ENCODE assay signal across 8 mouse cellular contexts in genomic region chr9:61899804-61900203, GRCm38 (mm10). TPM values are rescaled to one million over a fixed set of nuclear protein-coding genes. Genes with fewer than 3 reads are reported as not detected.
DNase-seq lines count a peak whose midpoint lies in the region; ATAC-seq and TF ChIP-seq lines count a peak whose summit lies in the region.

No protein-coding gene starts in this region.

- H3K9ac ChIP-seq in embryonic facial prominence, embryonic 13.5 days, result peak overlapping the region; percentile 53
- H3K9ac ChIP-seq in kidney, embryonic 14.5 days (ENCODE audit: low read depth, low read length), result no peak overlapping the region
- no peak overlapping the region for H3K9ac ChIP-seq in limb, embryonic 14.5 days (ENCODE audit: low read depth, low read length, severe bottlenecking)
- H3K9ac ChIP-seq in stomach, embryonic 15.5 days, result no peak overlapping the region

- peak overlapping the region; percentile 56 for H3K4me2 ChIP-seq in embryonic facial prominence, embryonic 13.5 days
- peak overlapping the region; percentile 35; the same call in 1 of the 2 replicates for H3K4me2 ChIP-seq in kidney, embryonic 14.5 days (replicated peaks; ENCODE audit: low read depth, low read length)
- peak overlapping the region; percentile 42 for H3K4me2 ChIP-seq in limb, embryonic 14.5 days (replicated peaks; ENCODE audit: low read depth, low read length, severe bottlenecking)
- H3K4me2 ChIP-seq in stomach, embryonic 15.5 days, result peak overlapping the region; percentile 14; the same call in 1 of the 2 replicates

- peak; percentile 79 for DNase-seq in 3T3-L1 (ENCODE audit: low read depth, low spot score)
- DNase-seq in adrenal gland, postnatal 10 days, result peak; percentile 90
- peak; percentile 76 for DNase-seq in heart, adult 8-10 months (ENCODE audit: low spot score)
- DNase-seq in limb, embryonic 14.5 days (ENCODE audit: low spot score), result peak; percentile 86
- peak; percentile 83 for DNase-seq in naive thymus-derived CD4-positive, alpha-beta T cell, adult 2 months (ENCODE audit: low read depth)

- no peak for ATAC-seq in embryonic facial prominence, embryonic 13.5 days (ENCODE audit: insufficient number of reproducible peaks, insufficient read depth, low FRiP score, low TSS enrichment, low read depth)
- ATAC-seq in kidney, embryonic 14.5 days (ENCODE audit: low FRiP score, low TSS enrichment), result no peak
- ATAC-seq in limb, embryonic 14.5 days (ENCODE audit: low FRiP score, low read depth), result no peak
- ATAC-seq in stomach, embryonic 15.5 days (ENCODE audit: insufficient read depth, low FRiP score, low read depth), result no peak

- H3K4me3 ChIP-seq in embryonic facial prominence, embryonic 13.5 days, result peak overlapping the region; percentile 27
- no peak overlapping the region; the same call in 1 of the 2 replicates for H3K4me3 ChIP-seq in kidney, embryonic 14.5 days (ENCODE audit: low read length)
- no peak overlapping the region; the same call in 1 of the 2 replicates for H3K4me3 ChIP-seq in limb, embryonic 14.5 days (replicated peaks; ENCODE audit: low read length)
- H3K4me3 ChIP-seq in stomach, embryonic 15.5 days (replicated peaks), result no peak overlapping the region

- no peak overlapping the region for H3K27ac ChIP-seq in embryonic facial prominence, embryonic 13.5 days
- H3K27ac ChIP-seq in kidney, embryonic 14.5 days (ENCODE audit: low read depth, low read length), result no peak overlapping the region
- no peak overlapping the region for H3K27ac ChIP-seq in limb, embryonic 14.5 days (replicated peaks; ENCODE audit: low read depth, low read length)
- no peak overlapping the region for H3K27ac ChIP-seq in stomach, embryonic 15.5 days

- no peak for TF ChIP-seq POLR2A in limb, embryonic 14.5 days (IDR thresholded peaks at IDR 0.05; ENCODE audit: borderline replicate concordance, extremely low read depth, insufficient read depth, insufficient read length)

- 7% methylated on average over 16 of the region's 16 CpGs for WGBS in embryonic facial prominence, embryonic 13.5 days
- 5% methylated on average over 16 of the region's 16 CpGs for WGBS in kidney, embryonic 14.5 days
- 3% methylated on average over 16 of the region's 16 CpGs for WGBS in limb, embryonic 14.5 days
- 5% methylated on average over 16 of the region's 16 CpGs for WGBS in stomach, embryonic 15.5 days

- no peaks in the 10 kb centered on the region for H3K9me3 ChIP-seq in embryonic facial prominence, embryonic 13.5 days
- H3K9me3 ChIP-seq in kidney, embryonic 14.5 days (ENCODE audit: control insufficient read depth, low read length), result no peaks in the 10 kb centered on the region
- H3K9me3 ChIP-seq in limb, embryonic 14.5 days (ENCODE audit: control insufficient read depth, low read length), result no peaks in the 10 kb centered on the region
- no peaks in the 10 kb centered on the region for H3K9me3 ChIP-seq in stomach, embryonic 15.5 days

- no peaks in the 10 kb centered on the region for H3K36me3 ChIP-seq in embryonic facial prominence, embryonic 13.5 days
- H3K36me3 ChIP-seq in kidney, embryonic 14.5 days (ENCODE audit: control insufficient read depth, insufficient read depth, low read length), result no peaks in the 10 kb centered on the region
- no peaks in the 10 kb centered on the region for H3K36me3 ChIP-seq in limb, embryonic 14.5 days (ENCODE audit: control insufficient read depth, insufficient read depth, low read length)
- no peaks in the 10 kb centered on the region for H3K36me3 ChIP-seq in stomach, embryonic 15.5 days

- H3K27me3 ChIP-seq in embryonic facial prominence, embryonic 13.5 days, result peaks cover 26% of the 10 kb centered on the region
- peaks cover 13% of the 10 kb centered on the region for H3K27me3 ChIP-seq in kidney, embryonic 14.5 days (ENCODE audit: control insufficient read depth, insufficient read depth, low read length)
- H3K27me3 ChIP-seq in limb, embryonic 14.5 days (ENCODE audit: control insufficient read depth, insufficient read depth, low read length), result no peaks in the 10 kb centered on the region
- H3K27me3 ChIP-seq in stomach, embryonic 15.5 days (replicated peaks), result peaks cover 13% of the 10 kb centered on the region; the same call in 1 of the 2 replicates

- H3K4me1 ChIP-seq in embryonic facial prominence, embryonic 13.5 days, result peaks cover 34% of the 10 kb centered on the region
- H3K4me1 ChIP-seq in kidney, embryonic 14.5 days (ENCODE audit: control insufficient read depth, insufficient read depth, low read length), result peaks cover 13% of the 10 kb centered on the region
- H3K4me1 ChIP-seq in limb, embryonic 14.5 days (ENCODE audit: control insufficient read depth, insufficient read depth, low read length), result peaks cover 14% of the 10 kb centered on the region
- peaks cover 14% of the 10 kb centered on the region for H3K4me1 ChIP-seq in stomach, embryonic 15.5 days

RNA-seq across cellular contexts. Expression of gene Rplp1, which starts 14.5 kb away (rescaled TPM):
- total RNA-seq in adrenal gland, postnatal 10 days (2021), result 1,000 to 10,000 TPM; 2,187 to 2,232 TPM
- polyA plus RNA-seq in embryonic facial prominence, embryonic 13.5 days (2015; fragmentation: Nextera tagmentation; extraction: Ambion mirVana), result 1,553 and 1,557 TPM in 2 replicates
- total RNA-seq in heart, adult 8-10 months (2022), result 1,000 to 10,000 TPM; 1,398 to 1,706 (median 1,515) TPM
- 1,603 and 2,211 TPM in 2 replicates for polyA plus RNA-seq in kidney, embryonic 14.5 days (2014; fragmentation: Nextera tagmentation; extraction: Ambion mirVana)
- 8,964 and 9,963 TPM in 2 replicates for polyA plus RNA-seq in limb, embryonic 14.5 days (2012; rRNA removed)
- polyA plus RNA-seq in limb, embryonic 14.5 days (2014; fragmentation: Nextera tagmentation; extraction: Ambion mirVana), result 1,860 and 2,018 TPM in 2 replicates
- 1,334 and 1,421 TPM in 2 replicates for polyA plus RNA-seq in stomach, embryonic 15.5 days (2015; fragmentation: Nextera tagmentation; extraction: Ambion mirVana)

RNA-seq across cellular contexts. Expression of gene Kif23, which starts 46.8 kb away (rescaled TPM):
- 10 to 100 TPM; 21.5 to 38.3 TPM for total RNA-seq in adrenal gland, postnatal 10 days (2021)
- polyA plus RNA-seq in embryonic facial prominence, embryonic 13.5 days (2015; fragmentation: Nextera tagmentation; extraction: Ambion mirVana), result 104 and 108 TPM in 2 replicates
- total RNA-seq in heart, adult 8-10 months (2022), result 1 to 10 TPM in 3 of 4 experiments, under 1 TPM in 1; 0.56 to 2.3 (median 1.4) TPM
- polyA plus RNA-seq in kidney, embryonic 14.5 days (2014; fragmentation: Nextera tagmentation; extraction: Ambion mirVana), result 94.6 and 128 TPM in 2 replicates
- polyA plus RNA-seq in limb, embryonic 14.5 days (2012; rRNA removed), result 66.8 and 88.9 TPM in 2 replicates
- 94.4 and 98.8 TPM in 2 replicates for polyA plus RNA-seq in limb, embryonic 14.5 days (2014; fragmentation: Nextera tagmentation; extraction: Ambion mirVana)
- polyA plus RNA-seq in stomach, embryonic 15.5 days (2015; fragmentation: Nextera tagmentation; extraction: Ambion mirVana), result 106 and 112 TPM in 2 replicates
